In the genomic region with DNA sequence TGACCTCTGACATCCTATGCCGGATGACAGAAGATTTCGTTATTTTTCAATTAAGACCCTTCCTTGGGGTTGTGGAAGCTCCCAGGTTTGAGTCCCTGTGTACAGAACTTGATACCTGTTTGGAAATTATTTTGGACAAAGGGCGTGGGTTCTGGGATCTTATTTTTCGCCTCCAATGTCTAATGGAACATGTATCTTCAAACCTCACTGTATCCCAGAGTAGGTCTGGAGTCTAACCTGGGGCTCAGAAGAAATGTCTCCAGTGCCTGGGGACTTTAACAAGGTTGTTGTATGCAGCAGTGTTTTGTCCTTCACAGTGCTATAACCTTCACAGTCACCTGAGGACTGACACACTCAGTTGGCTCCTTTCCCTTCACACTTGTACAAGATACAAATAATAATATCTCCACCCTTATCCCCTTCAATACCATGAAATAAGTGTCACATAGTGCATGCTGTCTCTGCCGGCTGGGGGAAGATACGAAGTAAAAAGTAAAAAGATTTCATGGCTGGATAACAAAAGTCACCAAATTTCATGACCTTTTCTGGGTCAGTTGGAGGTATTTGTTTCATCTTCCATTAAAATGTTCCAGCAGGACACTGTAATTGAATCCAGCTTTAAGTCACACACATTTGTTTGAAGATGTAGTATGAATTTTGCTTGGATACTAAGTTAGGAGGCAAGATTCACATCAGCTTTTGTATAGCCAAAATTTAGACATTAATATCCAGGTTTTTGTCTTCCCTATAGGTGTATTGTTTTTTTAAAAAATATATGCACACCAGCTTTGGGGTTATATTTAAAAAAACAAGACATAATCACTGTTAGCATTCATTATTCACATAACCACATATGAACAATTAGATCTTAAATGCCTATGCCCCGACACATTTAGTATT, we compare ENCODE assay signal across 27 mouse cellular contexts. TPM values are rescaled to one million over a fixed set of nuclear protein-coding genes. Genes with fewer than 3 reads are reported as not detected.
A peak's percentile ranks its signal among the peaks of the same experiment; 100 is the strongest.
DNase-seq lines count a peak whose midpoint lies in the region; ATAC-seq and TF ChIP-seq lines count a peak whose summit lies in the region.
"Had no signal": no experiment of that assay in that cellular context is flagged by ENCODE, and none has a peak within 500 bp of the region (broad histone marks: within the 10 kb centered on the region; RNA-seq: fewer than 3 reads in every experiment).

No protein-coding gene starts in this region.

- H3K79me2 ChIP-seq in heart, adult 2 months (replicated peaks; ENCODE audit: control insufficient read depth, insufficient read depth, low read length), result no peaks in the 10 kb centered on the region

- whole genome bisulfite sequencing in intestine, embryonic 14.5 days, result 40% methylated on average over 7 of the region's 7 CpGs
- WGBS in intestine, embryonic 15.5 days, result 32% methylated on average over 7 of the region's 7 CpGs
- 22% methylated on average over 7 of the region's 7 CpGs for WGBS in limb, embryonic 11.5 days
- WGBS in neural tube, embryonic 13.5 days, result 45% methylated on average over 7 of the region's 7 CpGs
- whole genome bisulfite sequencing in heart, adult 2 months, result 24% methylated on average over 7 of the region's 7 CpGs

- peak; percentile 60 for DNase-seq in intestine, embryonic 14.5 days (ENCODE audit: low spot score)
- peak; percentile 0 to 1 for DNase-seq in kidney, postnatal 36 days
- DNase-seq in kidney, adult 18-20 months, result no peak
- peak; percentile 40 for DNase-seq in limb, embryonic 11.5 days (ENCODE audit: low spot score)
- DNase-seq in heart, adult 2 months, result no peak
- DNase-seq: cerebellum, adult 9-10 months; gastrocnemius, adult 2 months; heart, postnatal 36 days; lung, adult 18-20 months; lung, postnatal 10 days; thymus, adult 18-20 months; thymus, postnatal 36 days had no signal

- peaks cover 19% of the 10 kb centered on the region; the same call in 1 of the 2 replicates for H3K4me1 ChIP-seq in intestine, embryonic 14.5 days (replicated peaks; ENCODE audit: control insufficient read depth, insufficient read depth, low read length)
- H3K4me1 ChIP-seq in intestine, embryonic 15.5 days (replicated peaks), result peaks cover 23% of the 10 kb centered on the region
- peaks cover 18% of the 10 kb centered on the region for H3K4me1 ChIP-seq in limb, embryonic 11.5 days (ENCODE audit: control insufficient read depth, insufficient read depth, low read length)
- H3K4me1 ChIP-seq in neural tube, embryonic 13.5 days (replicated peaks), result peaks cover 84% of the 10 kb centered on the region
- H3K4me1 ChIP-seq in heart, adult 2 months (ENCODE audit: control insufficient read depth, insufficient read depth, low read length), result no peaks in the 10 kb centered on the region; the same call in 1 of the 2 replicates

- H3K4me3 ChIP-seq in intestine, embryonic 14.5 days (ENCODE audit: low read depth, low read length), result no peak overlapping the region
- H3K4me3 ChIP-seq in intestine, embryonic 15.5 days (replicated peaks), result no peak overlapping the region
- no peak overlapping the region for H3K4me3 ChIP-seq in limb, embryonic 11.5 days (ENCODE audit: low read depth, low read length)
- H3K4me3 ChIP-seq in neural tube, embryonic 13.5 days, result peak overlapping the region; percentile 10; the same call in 1 of the 2 replicates
- H3K4me3 ChIP-seq in heart, adult 2 months, result no peak overlapping the region
- H3K4me3 ChIP-seq: embryonic facial prominence, embryonic 13.5 days; erythroblast, embryonic 14.5 days; gastrocnemius, adult 2 months; heart, embryonic 15.5 days; hindbrain, embryonic 15.5 days; limb, embryonic 13.5 days; liver, embryonic 12.5 days; midbrain, embryonic 12.5 days had no signal

- no peak overlapping the region for H3K9ac ChIP-seq in intestine, embryonic 14.5 days (ENCODE audit: low read length)
- no peak overlapping the region for H3K9ac ChIP-seq in intestine, embryonic 15.5 days
- H3K9ac ChIP-seq in limb, embryonic 11.5 days (ENCODE audit: low read length), result no peak overlapping the region
- H3K9ac ChIP-seq in neural tube, embryonic 13.5 days, result peak overlapping the region; percentile 42; the same call in 1 of the 2 replicates
- H3K9ac ChIP-seq in heart, adult 2 months (ENCODE audit: low read depth, low read length), result no peak overlapping the region
- H3K9ac ChIP-seq: embryonic facial prominence, embryonic 13.5 days; heart, embryonic 15.5 days; hindbrain, embryonic 15.5 days; limb, embryonic 13.5 days; liver, embryonic 12.5 days; midbrain, embryonic 12.5 days had no signal

- intact Hi-C loops in heart, adult 2 months (cut with DNase I), result no loop called here

- TF ChIP-seq EP300 in heart, adult 2 months (IDR thresholded peaks at IDR 0.05; ENCODE audit: insufficient read depth, low read depth, low read length), result no peak

- no peak overlapping the region for H3K4me2 ChIP-seq in intestine, embryonic 14.5 days (ENCODE audit: low read length)
- H3K4me2 ChIP-seq in intestine, embryonic 15.5 days (replicated peaks), result no peak overlapping the region
- H3K4me2 ChIP-seq in limb, embryonic 11.5 days (ENCODE audit: low read depth, severe bottlenecking), result no peak overlapping the region
- peak overlapping the region; percentile 31 for H3K4me2 ChIP-seq in neural tube, embryonic 13.5 days
- H3K4me2 ChIP-seq: embryonic facial prominence, embryonic 13.5 days; heart, embryonic 15.5 days; hindbrain, embryonic 15.5 days; limb, embryonic 13.5 days; liver, embryonic 12.5 days; midbrain, embryonic 12.5 days had no signal

- ATAC-seq in intestine, embryonic 14.5 days (replicated peaks; ENCODE audit: low FRiP score, low TSS enrichment, low read depth), result no peak
- no peak for ATAC-seq in intestine, embryonic 15.5 days
- no peak for ATAC-seq in limb, embryonic 11.5 days (ENCODE audit: insufficient number of reproducible peaks, low FRiP score, low TSS enrichment, low read depth)
- no peak for ATAC-seq in neural tube, embryonic 13.5 days (ENCODE audit: low read depth)
- ATAC-seq: forebrain, embryonic 14.5 days; intestine, embryonic 16.5 days; liver, embryonic 12.5 days had no signal

- H3K27me3 ChIP-seq in intestine, embryonic 14.5 days (replicated peaks; ENCODE audit: control insufficient read depth, insufficient read depth, low read length), result peaks cover 98% of the 10 kb centered on the region
- peaks cover 92% of the 10 kb centered on the region for H3K27me3 ChIP-seq in intestine, embryonic 15.5 days (replicated peaks)
- H3K27me3 ChIP-seq in limb, embryonic 11.5 days (ENCODE audit: control insufficient read depth, insufficient read depth, low read length), result peaks cover 80% of the 10 kb centered on the region
- peaks cover 28% of the 10 kb centered on the region for H3K27me3 ChIP-seq in neural tube, embryonic 13.5 days
- H3K27me3 ChIP-seq in heart, adult 2 months (ENCODE audit: control insufficient read depth, insufficient read depth, low read length), result peaks cover 39% of the 10 kb centered on the region

- no peak for TF ChIP-seq POLR2A in heart, adult 2 months (IDR thresholded peaks at IDR 0.05; ENCODE audit: insufficient read depth, low read depth, low read length)

- H3K36me3 ChIP-seq in intestine, embryonic 14.5 days (ENCODE audit: control insufficient read depth, insufficient read depth, low read length), result no peaks in the 10 kb centered on the region
- no peaks in the 10 kb centered on the region for H3K36me3 ChIP-seq in intestine, embryonic 15.5 days
- H3K36me3 ChIP-seq in limb, embryonic 11.5 days (ENCODE audit: control insufficient read depth, insufficient read depth, low read length), result no peaks in the 10 kb centered on the region
- peaks cover 6% of the 10 kb centered on the region; the same call in 1 of the 2 replicates for H3K36me3 ChIP-seq in neural tube, embryonic 13.5 days
- H3K36me3 ChIP-seq in heart, adult 2 months (ENCODE audit: control insufficient read depth, insufficient read depth, low read length), result no peaks in the 10 kb centered on the region
- H3K36me3 ChIP-seq: embryonic facial prominence, embryonic 13.5 days; heart, embryonic 15.5 days; hindbrain, embryonic 15.5 days; limb, embryonic 13.5 days; liver, embryonic 12.5 days; midbrain, embryonic 12.5 days had no signal

- H3K9me3 ChIP-seq in intestine, embryonic 14.5 days (ENCODE audit: control insufficient read depth, low read length), result no peaks in the 10 kb centered on the region
- H3K9me3 ChIP-seq in intestine, embryonic 15.5 days, result no peaks in the 10 kb centered on the region
- H3K9me3 ChIP-seq in limb, embryonic 11.5 days (ENCODE audit: control insufficient read depth, low read length), result no peaks in the 10 kb centered on the region
- no peaks in the 10 kb centered on the region for H3K9me3 ChIP-seq in neural tube, embryonic 13.5 days
- H3K9me3 ChIP-seq: embryonic facial prominence, embryonic 13.5 days; heart, embryonic 15.5 days; hindbrain, embryonic 15.5 days; limb, embryonic 13.5 days; liver, embryonic 12.5 days; midbrain, embryonic 12.5 days had no signal

- no peak for TF ChIP-seq CTCF in heart, adult 2 months (IDR thresholded peaks at IDR 0.05)

- no peak overlapping the region for H3K27ac ChIP-seq in intestine, embryonic 14.5 days (ENCODE audit: low read depth)
- no peak overlapping the region for H3K27ac ChIP-seq in intestine, embryonic 15.5 days
- H3K27ac ChIP-seq in limb, embryonic 11.5 days (replicated peaks; ENCODE audit: low read depth, low read length), result no peak overlapping the region
- H3K27ac ChIP-seq in neural tube, embryonic 13.5 days (replicated peaks), result peak overlapping the region; percentile 75
- no peak overlapping the region for H3K27ac ChIP-seq in heart, adult 2 months
- H3K27ac ChIP-seq: embryonic facial prominence, embryonic 13.5 days; gastrocnemius, adult 2 months; heart, embryonic 15.5 days; hindbrain, embryonic 15.5 days; limb, embryonic 13.5 days; liver, embryonic 12.5 days; midbrain, embryonic 12.5 days had no signal

RNA-seq across cellular contexts. Expression of a gene that starts 4.0 kb away (rescaled TPM):
- polyA plus RNA-seq in intestine, embryonic 14.5 days (2014; fragmentation: Nextera tagmentation; extraction: Ambion mirVana), result 1.0 and 1.1 TPM in 2 replicates
- polyA plus RNA-seq in intestine, embryonic 15.5 days (2015; fragmentation: Nextera tagmentation; extraction: Ambion mirVana), result 1.2 and 1.3 TPM in 2 replicates
- polyA plus RNA-seq in limb, embryonic 11.5 days (2014; fragmentation: Nextera tagmentation; extraction: Ambion mirVana), result 1.7 and 1.8 TPM in 2 replicates
- polyA plus RNA-seq in neural tube, embryonic 13.5 days (2015; fragmentation: Nextera tagmentation; extraction: Ambion mirVana), result 72.9 and 74.7 TPM in 2 replicates
- not detected for total RNA-seq in heart, adult 2 months (2021)
- not detected in 2 replicates for polyA plus RNA-seq in heart, adult 2 months (2012; rRNA removed)
- total RNA-seq: heart, postnatal 36 days; layer of hippocampus, adult 18-20 months; layer of hippocampus, postnatal 25 days; left cerebral cortex, postnatal 10 days had no signal
- polyA plus RNA-seq: erythroblast, embryonic 14.5 days; forebrain, embryonic 14.5 days; frontal cortex, adult 2 months; liver, embryonic 12.5 days; midbrain, embryonic 12.5 days had no signal

RNA-seq across cellular contexts. Expression of a gene that starts 14.4 kb away (rescaled TPM):
- 1.5 and 1.7 TPM in 2 replicates for polyA plus RNA-seq in intestine, embryonic 14.5 days (2014; fragmentation: Nextera tagmentation; extraction: Ambion mirVana)
- polyA plus RNA-seq in intestine, embryonic 15.5 days (2015; fragmentation: Nextera tagmentation; extraction: Ambion mirVana), result 1.1 and 1.5 TPM in 2 replicates
- 0.38 and 0.89 TPM in 2 replicates for polyA plus RNA-seq in limb, embryonic 11.5 days (2014; fragmentation: Nextera tagmentation; extraction: Ambion mirVana)
- 81.7 and 114 TPM in 2 replicates for polyA plus RNA-seq in neural tube, embryonic 13.5 days (2015; fragmentation: Nextera tagmentation; extraction: Ambion mirVana)
- total RNA-seq in heart, adult 2 months (2021), result not detected
- polyA plus RNA-seq in heart, adult 2 months (2012; rRNA removed), result not detected in 2 replicates
- total RNA-seq: heart, postnatal 36 days; layer of hippocampus, adult 18-20 months; layer of hippocampus, postnatal 25 days; left cerebral cortex, postnatal 10 days had no signal
- polyA plus RNA-seq: erythroblast, embryonic 14.5 days; forebrain, embryonic 14.5 days; frontal cortex, adult 2 months; heart, embryonic 15.5 days; liver, embryonic 12.5 days; midbrain, embryonic 12.5 days had no signal

RNA-seq across cellular contexts. Expression of a gene that starts 19.2 kb away (rescaled TPM):
- polyA plus RNA-seq in intestine, embryonic 14.5 days (2014; fragmentation: Nextera tagmentation; extraction: Ambion mirVana), result 11.7 and 13.2 TPM in 2 replicates
- polyA plus RNA-seq in intestine, embryonic 15.5 days (2015; fragmentation: Nextera tagmentation; extraction: Ambion mirVana), result 10.7 and 12.4 TPM in 2 replicates
- 3.7 and 4.3 TPM in 2 replicates for polyA plus RNA-seq in limb, embryonic 11.5 days (2014; fragmentation: Nextera tagmentation; extraction: Ambion mirVana)
- 124 and 125 TPM in 2 replicates for polyA plus RNA-seq in neural tube, embryonic 13.5 days (2015; fragmentation: Nextera tagmentation; extraction: Ambion mirVana)
- total RNA-seq in heart, adult 2 months (2021), result not detected
- not detected in 2 replicates for polyA plus RNA-seq in heart, adult 2 months (2012; rRNA removed)
- total RNA-seq: heart, postnatal 36 days; layer of hippocampus, adult 18-20 months; layer of hippocampus, postnatal 25 days; left cerebral cortex, postnatal 10 days had no signal
- polyA plus RNA-seq: erythroblast, embryonic 14.5 days; forebrain, embryonic 14.5 days; frontal cortex, adult 2 months; midbrain, embryonic 12.5 days had no signal

RNA-seq across cellular contexts. Expression of a gene that starts 25.0 kb away (rescaled TPM):
- 18.1 and 24.1 TPM in 2 replicates for polyA plus RNA-seq in intestine, embryonic 14.5 days (2014; fragmentation: Nextera tagmentation; extraction: Ambion mirVana)
- 14.4 and 16.1 TPM in 2 replicates for polyA plus RNA-seq in intestine, embryonic 15.5 days (2015; fragmentation: Nextera tagmentation; extraction: Ambion mirVana)
- 1.9 and 2.8 TPM in 2 replicates for polyA plus RNA-seq in limb, embryonic 11.5 days (2014; fragmentation: Nextera tagmentation; extraction: Ambion mirVana)
- polyA plus RNA-seq in neural tube, embryonic 13.5 days (2015; fragmentation: Nextera tagmentation; extraction: Ambion mirVana), result 171 and 174 TPM in 2 replicates
- total RNA-seq in heart, adult 2 months (2021), result not detected
- not detected in 2 replicates for polyA plus RNA-seq in heart, adult 2 months (2012; rRNA removed)
- total RNA-seq: heart, postnatal 36 days; layer of hippocampus, adult 18-20 months; layer of hippocampus, postnatal 25 days; left cerebral cortex, postnatal 10 days had no signal
- polyA plus RNA-seq: erythroblast, embryonic 14.5 days; forebrain, embryonic 14.5 days; frontal cortex, adult 2 months; midbrain, embryonic 12.5 days had no signal

RNA-seq across cellular contexts. Expression of a gene that starts 35.9 kb away (rescaled TPM):
- 49.6 and 51.6 TPM in 2 replicates for polyA plus RNA-seq in intestine, embryonic 14.5 days (2014; fragmentation: Nextera tagmentation; extraction: Ambion mirVana)
- 27.2 and 31.3 TPM in 2 replicates for polyA plus RNA-seq in intestine, embryonic 15.5 days (2015; fragmentation: Nextera tagmentation; extraction: Ambion mirVana)
- 2.1 and 2.6 TPM in 2 replicates for polyA plus RNA-seq in limb, embryonic 11.5 days (2014; fragmentation: Nextera tagmentation; extraction: Ambion mirVana)
- polyA plus RNA-seq in neural tube, embryonic 13.5 days (2015; fragmentation: Nextera tagmentation; extraction: Ambion mirVana), result 67.1 and 88.3 TPM in 2 replicates
- total RNA-seq in heart, adult 2 months (2021), result under 1 TPM in 1 of 2 experiments, not detected in 1; 0.18 TPM
- polyA plus RNA-seq in heart, adult 2 months (2012; rRNA removed), result 0.20 and 0.23 TPM in 2 replicates
- total RNA-seq: layer of hippocampus, adult 18-20 months; layer of hippocampus, postnatal 25 days; left cerebral cortex, postnatal 10 days had no signal
- polyA plus RNA-seq: erythroblast, embryonic 14.5 days; forebrain, embryonic 14.5 days; frontal cortex, adult 2 months; midbrain, embryonic 12.5 days had no signal

Comparison
In these comparisons a context has a peak if more than half of its experiments do, and no peak if none do; other contexts are left out.
1. DNase-seq: peak in intestine, embryonic 14.5 days (single experiment), kidney, postnatal 36 days (2 of 2) and limb, embryonic 11.5 days (single experiment); none in kidney, adult 18-20 months (single experiment) and heart, adult 2 months (0 of 2).
2. RNA of a gene that starts 4.0 kb away (polyA plus RNA-seq): 72.9 to 74.7 TPM in neural tube, embryonic 13.5 days; 1.7 to 1.8 TPM in limb, embryonic 11.5 days, 1.2 to 1.3 TPM in intestine, embryonic 15.5 days, 1.0 to 1.1 TPM in intestine, embryonic 14.5 days and not detected in heart, adult 2 months; every median in the first group is over 10 times any median in the second.
3. RNA of a gene that starts 14.4 kb away (polyA plus RNA-seq): 81.7 to 114 TPM in neural tube, embryonic 13.5 days; 1.5 to 1.7 TPM in intestine, embryonic 14.5 days, 1.1 to 1.5 TPM in intestine, embryonic 15.5 days, 0.38 to 0.89 TPM in limb, embryonic 11.5 days and not detected in heart, adult 2 months; every median in the first group is over 10 times any median in the second.